Mouse (Mus musculus): ENCODE results near the gene Hspa8. TPM values are rescaled to one million over a fixed set of nuclear protein-coding genes. Genes with fewer than 3 reads are reported as not detected.

Hspa8 gene
- polyA plus RNA-seq, 1 experiment from 2014 or later, result 3,218 TPM

DNA sequence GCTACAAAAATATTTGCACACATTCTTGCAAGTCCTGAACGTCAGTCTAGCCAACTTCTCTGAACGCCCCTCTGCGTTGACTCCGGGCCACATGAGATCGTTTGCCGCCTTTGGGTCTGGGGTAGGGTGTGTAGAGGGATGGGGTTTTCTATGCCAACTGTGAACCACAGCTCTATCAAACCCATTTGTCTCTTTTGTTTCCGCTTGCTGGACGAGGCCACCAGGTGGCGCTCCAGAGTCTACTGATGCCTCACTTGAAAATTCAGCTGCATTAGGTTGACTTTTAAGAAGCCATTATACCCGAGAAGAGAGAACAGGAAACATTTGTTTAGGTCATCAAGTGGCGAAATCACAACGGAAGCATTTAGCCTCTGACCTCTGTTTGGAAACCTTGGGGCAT lies 33.8 kb downstream of the Hspa8 start:
- Histone ChIP-seq H3K4me1 (no peaks in the 10 kb centered on the region), H3K4me3 (no peak overlapping the region), H3K9ac (no peak overlapping the region), H3K4me2 (no peak overlapping the region; the same call in 1 of the 2 replicates), H3K27me3 (replicated peaks) (no peaks in the 10 kb centered on the region), H3K9me3 (no peaks in the 10 kb centered on the region), H3K36me3 (replicated peaks) (no peaks in the 10 kb centered on the region), H3K27ac (no peak overlapping the region)
- no peak for ATAC-seq (replicated peaks)
- 6% methylated on average over 12 of the region's 12 CpGs for WGBS

DNA sequence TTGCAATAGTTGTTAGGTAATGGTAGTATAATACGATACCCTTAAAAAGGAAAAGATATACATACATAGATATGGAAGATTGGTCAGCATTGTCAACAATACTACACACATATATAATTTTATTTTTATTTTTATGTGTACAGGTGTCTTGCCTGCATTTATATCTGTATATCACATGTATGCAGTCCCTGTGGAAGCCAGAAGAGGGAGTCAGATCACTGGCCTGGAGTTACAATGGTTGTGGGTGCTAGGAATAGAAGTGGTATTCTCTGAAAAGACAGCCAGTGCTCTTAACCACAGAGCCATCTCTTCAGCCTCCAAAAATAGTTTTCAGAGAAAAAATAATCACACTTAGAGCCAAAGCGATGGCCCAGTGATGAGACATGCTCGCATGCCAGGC lies 35.9 kb downstream of the Hspa8 start:
- Histone ChIP-seq H3K4me2 (no peak overlapping the region), H3K9me3 (no peaks in the 10 kb centered on the region), H3K4me3 (no peak overlapping the region), H3K27me3 (replicated peaks) (no peaks in the 10 kb centered on the region), H3K36me3 (replicated peaks) (no peaks in the 10 kb centered on the region), H3K27ac (no peak overlapping the region), H3K9ac (no peak overlapping the region), H3K4me1 (no peaks in the 10 kb centered on the region)
- WGBS, result 95% methylated on average over 3 of the region's 3 CpGs
- no peak for ATAC-seq (replicated peaks)

DNA sequence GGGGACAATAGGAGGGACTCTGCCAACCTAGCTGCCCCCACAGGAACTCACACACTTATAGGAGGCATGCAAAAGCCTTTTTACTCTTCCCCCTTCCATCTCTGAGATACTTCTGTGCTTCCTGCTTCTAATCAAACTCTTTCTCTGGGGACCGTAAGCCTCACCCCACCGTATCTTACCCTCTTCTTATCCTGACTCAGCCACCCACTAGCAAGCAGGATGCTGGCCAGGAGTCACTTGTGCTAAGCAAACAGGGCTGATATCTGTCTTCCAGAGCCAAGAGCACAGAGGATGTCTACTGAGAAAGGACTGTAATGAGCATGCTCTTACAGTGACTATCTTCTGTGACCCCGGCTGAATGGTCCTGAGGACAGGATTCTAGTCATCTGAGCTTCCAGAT lies 38.9 kb downstream of the Hspa8 start:
- 78% methylated on average over 3 of the region's 3 CpGs for WGBS
- no peak overlapping the region for H3K27ac ChIP-seq
- H3K9ac ChIP-seq, result no peak overlapping the region
- ATAC-seq (replicated peaks), result no peak
- no peaks in the 10 kb centered on the region for H3K9me3 ChIP-seq
- H3K36me3 ChIP-seq (replicated peaks), result no peaks in the 10 kb centered on the region
- no peaks in the 10 kb centered on the region for H3K27me3 ChIP-seq (replicated peaks)
- no peak overlapping the region for H3K4me2 ChIP-seq
- H3K4me1 ChIP-seq, result no peaks in the 10 kb centered on the region
- no peak overlapping the region for H3K4me3 ChIP-seq

DNA sequence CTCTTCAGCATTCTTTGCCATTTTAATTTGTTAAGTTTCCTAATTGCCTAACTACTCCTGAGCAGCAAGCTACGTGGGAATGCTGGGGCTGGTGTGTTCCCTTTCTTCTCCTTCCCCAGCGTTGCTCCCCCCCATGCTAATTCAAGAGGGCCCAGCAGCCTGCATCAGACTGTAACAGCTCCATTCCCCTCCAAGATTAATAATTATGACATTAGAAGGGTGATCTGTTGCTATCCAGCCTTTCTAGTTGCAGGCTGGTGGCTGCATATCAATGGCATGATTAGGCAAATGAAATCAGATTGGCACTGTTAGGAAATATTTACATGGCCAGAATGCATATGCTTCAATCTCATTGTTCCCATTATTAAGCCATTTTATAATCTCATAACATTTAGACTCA lies 50.7 kb downstream of the Hspa8 start:
- Histone ChIP-seq H3K36me3 (replicated peaks) (no peaks in the 10 kb centered on the region), H3K27me3 (replicated peaks) (no peaks in the 10 kb centered on the region), H3K9me3 (no peaks in the 10 kb centered on the region), H3K27ac (no peak overlapping the region), H3K9ac (no peak overlapping the region), H3K4me1 (0 out of 2 replicates have a peak, but pooled peaks cover 10% of the 10 kb centered on the region), H3K4me2 (no peak overlapping the region), H3K4me3 (no peak overlapping the region)
- no peak for ATAC-seq (replicated peaks)
- 50% methylated on average over 2 of the region's 2 CpGs for WGBS

DNA sequence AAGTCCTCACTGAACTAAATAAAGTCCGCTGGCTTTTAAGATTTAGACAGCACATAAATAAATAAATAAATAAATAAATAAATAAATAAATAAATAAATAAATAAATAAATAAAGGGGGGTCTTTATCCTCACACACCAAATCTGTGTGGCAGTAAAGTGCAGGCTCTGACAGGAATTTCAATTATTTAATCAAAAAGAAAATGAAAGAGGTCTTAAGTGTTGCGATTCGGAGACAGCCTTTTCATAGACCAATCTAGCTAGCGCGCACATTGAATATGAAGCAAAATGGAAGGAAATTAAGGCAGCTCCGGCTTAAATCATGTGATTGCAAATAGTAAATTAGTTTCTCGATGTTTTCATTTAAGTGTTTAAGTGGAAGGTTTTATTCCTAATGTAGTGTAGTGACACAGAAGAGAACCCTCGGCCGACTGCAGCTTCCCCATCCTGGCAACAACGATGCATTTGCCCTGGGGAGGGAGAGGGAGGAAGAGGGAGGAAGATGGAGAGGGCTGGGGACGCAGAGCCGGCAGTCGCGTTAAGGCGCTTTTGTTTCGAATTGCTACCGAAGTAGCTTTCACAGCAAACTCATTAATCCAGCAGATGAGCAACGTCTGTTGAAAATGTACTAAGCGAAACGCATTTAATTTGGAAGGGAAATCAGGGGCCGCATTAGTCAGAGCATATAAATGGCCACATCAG lies 57.8 kb downstream of the Hspa8 start:
- H3K4me3 ChIP-seq, result peak overlapping the region; percentile 33
- H3K9me3 ChIP-seq, result no peaks in the 10 kb centered on the region
- H3K4me2 ChIP-seq, result peak overlapping the region; percentile 53
- no peak overlapping the region for H3K27ac ChIP-seq
- peak overlapping the region; percentile 28; the same call in 1 of the 2 replicates for H3K9ac ChIP-seq
- peaks cover 10% of the 10 kb centered on the region; the same call in 1 of the 2 replicates for H3K4me1 ChIP-seq
- H3K36me3 ChIP-seq (replicated peaks), result no peaks in the 10 kb centered on the region
- H3K27me3 ChIP-seq (replicated peaks), result no peaks in the 10 kb centered on the region; the same call in none of the 2 replicates
- peak; percentile 78 for ATAC-seq (replicated peaks)
- 3% methylated on average over 21 of the region's 21 CpGs for WGBS

DNA sequence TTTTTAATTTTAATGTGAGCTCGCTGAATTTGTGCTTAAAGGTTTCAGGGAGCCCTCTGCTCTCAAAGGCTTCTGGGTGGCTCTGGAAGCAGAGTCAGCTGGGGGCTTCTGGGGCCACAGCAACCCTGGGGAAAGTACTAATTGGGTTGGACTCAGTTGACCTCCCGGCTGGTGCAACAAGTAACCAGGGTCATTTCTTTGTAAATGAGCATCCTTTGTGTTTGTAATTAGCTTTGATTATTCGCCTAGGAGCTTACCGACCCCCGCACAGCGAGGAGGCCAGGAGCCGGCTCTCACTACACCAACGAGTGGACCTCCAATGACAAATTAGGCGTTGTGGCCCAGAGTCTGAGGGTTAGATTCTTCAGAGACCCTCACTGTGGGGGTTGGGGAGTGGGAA lies 58.4 kb downstream of the Hspa8 start:
- H3K4me1 ChIP-seq, result peaks cover 10% of the 10 kb centered on the region; the same call in 1 of the 2 replicates
- peak overlapping the region; percentile 33 for H3K4me3 ChIP-seq
- H3K27ac ChIP-seq, result no peak overlapping the region
- no peak overlapping the region for H3K9ac ChIP-seq
- no peaks in the 10 kb centered on the region for H3K9me3 ChIP-seq
- ATAC-seq (replicated peaks), result peak; percentile 59
- 3% methylated on average over 9 of the region's 9 CpGs for whole genome bisulfite sequencing
- H3K36me3 ChIP-seq (replicated peaks), result no peaks in the 10 kb centered on the region
- no peaks in the 10 kb centered on the region; the same call in none of the 2 replicates for H3K27me3 ChIP-seq (replicated peaks)
- H3K4me2 ChIP-seq, result peak overlapping the region; percentile 53

Other genes with a start within 250 kb of the Hspa8 start
- not detected in 2 replicates for gene Gm21915, start 130.4 kb upstream of the Hspa8 start, polyA plus RNA-seq (2015; fragmentation: Nextera tagmentation; extraction: Ambion mirVana)
- gene Clmp, start 115.0 kb upstream of the Hspa8 start, polyA plus RNA-seq (2015; fragmentation: Nextera tagmentation; extraction: Ambion mirVana), result 49.0 and 57.0 TPM in 2 replicates
- 2.2 and 2.4 TPM in 2 replicates for gene Bsx, start 73.1 kb downstream of the Hspa8 start, polyA plus RNA-seq (2015; fragmentation: Nextera tagmentation; extraction: Ambion mirVana)
- 0.97 and 1.1 TPM in 2 replicates for gene Jhy, start 163.1 kb downstream of the Hspa8 start, polyA plus RNA-seq (2015; fragmentation: Nextera tagmentation; extraction: Ambion mirVana)
- gene Crtam, start 203.6 kb downstream of the Hspa8 start, polyA plus RNA-seq (2015; fragmentation: Nextera tagmentation; extraction: Ambion mirVana), result 0.10 and 0.22 TPM in 2 replicates